Mouse (Mus musculus): ENCODE data around the gene Adar. TPM values are rescaled to one million over a fixed set of nuclear protein-coding genes. Genes with fewer than 3 reads are reported as not detected.

Adar gene
- polyA plus RNA-seq, 1 experiment from 2014 or later, result 14.9 TPM

DNA sequence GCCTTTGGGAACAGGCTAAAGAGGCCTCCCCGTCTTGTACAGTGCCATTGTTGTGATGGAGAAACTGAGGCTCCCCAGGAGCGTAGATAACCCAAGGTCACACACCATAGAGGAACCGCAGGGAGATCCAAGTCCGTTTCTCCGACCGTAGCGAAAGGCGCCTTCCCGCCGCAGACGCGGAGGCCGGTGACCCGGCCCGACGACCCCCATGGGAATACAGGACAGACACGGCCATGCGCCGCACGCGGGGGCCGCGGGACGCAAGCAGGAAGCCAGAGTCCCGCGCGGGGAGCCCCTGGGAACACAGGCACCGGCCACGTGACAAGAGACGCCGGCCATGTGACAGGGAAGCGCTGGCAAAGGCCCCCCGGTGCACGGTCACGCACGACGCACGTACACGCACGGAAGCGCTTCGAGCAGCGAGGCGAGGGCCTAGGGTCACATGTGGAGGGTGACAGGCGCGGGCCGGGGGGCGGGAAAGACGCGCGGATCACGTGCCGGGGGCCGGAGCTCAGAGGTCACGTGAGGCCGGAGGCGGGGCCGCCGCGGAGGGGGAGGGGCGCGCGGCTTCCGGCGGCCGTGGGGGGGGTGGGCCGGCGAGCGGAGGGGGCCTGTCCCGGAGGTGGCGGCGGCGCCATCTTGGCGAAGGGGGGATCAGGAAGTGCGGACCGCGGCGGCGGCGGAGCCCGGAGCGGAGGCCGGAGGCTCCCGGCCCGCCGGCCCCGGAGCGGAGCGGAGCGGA lies 58.3 kb downstream of the Adar start, which contains the start of gene Ube2q1:
Gene Ube2q1, plus strand, starts transcription at position 649 of the 742 bp plus-strand sequence.
- H3K9ac ChIP-seq (replicated peaks; ENCODE audit: low read length), result peak within 1 kb of the TSS; percentile 99
- H3K9me3 ChIP-seq (replicated peaks; ENCODE audit: control insufficient read depth, low read length), result no peaks in the 10 kb centered on the region
- H3K36me3 ChIP-seq (replicated peaks; ENCODE audit: control insufficient read depth, insufficient read depth, low read depth, low read length), result peaks cover 4% of the 10 kb centered on the region
- H3K4me1 ChIP-seq (ENCODE audit: control insufficient read depth, insufficient read depth, low read length), result peaks cover 3% of the 10 kb centered on the region; the same call in 1 of the 2 replicates
- H3K4me2 ChIP-seq (ENCODE audit: low read depth, low read length), result peak within 1 kb of the TSS; percentile 89
- under 1% methylated on average over 69 of the region's 90 CpGs for WGBS
- no peaks in the 10 kb centered on the region for H3K27me3 ChIP-seq (ENCODE audit: control insufficient read depth, insufficient read depth, low read length)
- H3K4me3 ChIP-seq (ENCODE audit: low read depth, low read length), result peak within 1 kb of the TSS; percentile 99
- peak within 1 kb of the TSS; percentile 93 for H3K27ac ChIP-seq (replicated peaks; ENCODE audit: low read depth, low read length)
- ATAC-seq (replicated peaks; ENCODE audit: insufficient number of reproducible peaks, low FRiP score, low TSS enrichment, low read depth), result peak; percentile 92
- peak; percentile 93 for DNase-seq (ENCODE audit: low spot score)

DNA sequence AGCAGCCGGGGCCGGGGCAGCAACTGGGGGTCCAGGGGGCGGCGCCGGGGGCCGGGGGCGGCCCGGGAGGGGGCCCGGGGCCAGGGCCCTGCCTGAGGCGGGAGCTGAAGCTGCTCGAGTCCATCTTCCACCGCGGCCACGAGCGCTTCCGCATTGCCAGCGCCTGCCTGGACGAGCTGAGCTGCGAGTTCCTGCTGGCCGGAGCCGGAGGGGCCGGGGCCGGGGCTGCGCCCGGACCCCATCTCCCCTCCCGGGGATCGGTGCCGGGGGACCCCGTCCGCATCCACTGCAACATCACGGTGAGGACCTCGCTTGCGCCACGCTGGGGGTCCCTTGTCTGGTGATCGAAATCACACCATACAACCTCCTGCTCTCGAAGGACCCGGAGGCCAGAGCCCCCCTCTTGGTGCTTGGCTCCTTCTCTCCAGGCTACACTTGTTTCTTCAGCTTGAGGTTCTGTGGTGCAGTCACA lies 59.0 kb downstream of the Adar start:
- ATAC-seq (replicated peaks; ENCODE audit: insufficient number of reproducible peaks, low FRiP score, low TSS enrichment, low read depth), result peak; percentile 24
- Histone ChIP-seq H3K4me2 (ENCODE audit: low read depth, low read length) (peak overlapping the region; percentile 89), H3K27me3 (ENCODE audit: control insufficient read depth, insufficient read depth, low read length) (no peaks in the 10 kb centered on the region), H3K4me3 (ENCODE audit: low read depth, low read length) (peak overlapping the region; percentile 99), H3K36me3 (replicated peaks; ENCODE audit: control insufficient read depth, insufficient read depth, low read depth, low read length) (peaks cover 6% of the 10 kb centered on the region), H3K27ac (replicated peaks; ENCODE audit: low read depth, low read length) (peak overlapping the region; percentile 93), H3K9me3 (replicated peaks; ENCODE audit: control insufficient read depth, low read length) (no peaks in the 10 kb centered on the region), H3K4me1 (ENCODE audit: control insufficient read depth, insufficient read depth, low read length) (peaks cover 3% of the 10 kb centered on the region; the same call in 1 of the 2 replicates), H3K9ac (replicated peaks; ENCODE audit: low read length) (peak overlapping the region; percentile 99)
- under 1% methylated on average over 37 of the region's 37 CpGs for WGBS
- DNase-seq (ENCODE audit: low spot score), result no peak

DNA sequence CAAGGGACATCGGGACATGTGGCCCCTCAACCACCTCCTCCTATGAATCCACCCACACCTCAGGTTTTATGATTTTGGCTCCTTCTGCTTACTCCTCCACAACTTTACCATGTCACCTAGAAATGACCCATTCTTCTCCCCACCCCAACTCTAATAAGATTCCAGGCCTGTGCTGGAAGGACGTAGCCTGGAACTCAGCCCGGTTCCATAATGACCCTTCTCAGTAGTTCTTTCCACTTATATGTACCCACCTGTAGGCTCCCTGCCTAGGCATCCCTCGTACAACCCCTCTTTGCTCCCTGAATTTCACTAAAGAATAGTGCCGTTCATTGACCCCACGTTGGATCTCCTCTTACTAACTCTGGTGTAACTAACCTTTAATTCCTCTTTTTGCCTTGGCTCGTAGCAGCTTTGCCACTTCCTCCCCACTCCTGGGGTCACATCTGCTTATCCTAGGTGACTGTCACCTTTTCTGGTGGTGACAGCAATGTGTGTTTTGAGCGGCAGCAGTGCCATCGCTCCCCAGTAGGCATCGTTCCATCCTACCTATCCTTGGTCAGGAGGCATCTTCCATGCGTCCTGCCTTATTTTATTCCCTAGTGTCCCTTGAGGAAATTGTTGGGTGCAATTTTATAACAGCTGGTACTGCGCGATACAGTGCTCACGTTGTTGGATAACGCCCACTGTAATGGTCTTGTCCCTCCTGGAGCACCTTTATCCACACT lies 59.6 kb downstream of the Adar start:
- 51% methylated on average over 15 of the region's 15 CpGs for WGBS
- peak overlapping the region; percentile 89 for H3K4me2 ChIP-seq (ENCODE audit: low read depth, low read length)
- H3K36me3 ChIP-seq (replicated peaks; ENCODE audit: control insufficient read depth, insufficient read depth, low read depth, low read length), result peaks cover 6% of the 10 kb centered on the region
- peak overlapping the region; percentile 99 for H3K4me3 ChIP-seq (ENCODE audit: low read depth, low read length)
- H3K9ac ChIP-seq (replicated peaks; ENCODE audit: low read length), result peak overlapping the region; percentile 99
- H3K9me3 ChIP-seq (replicated peaks; ENCODE audit: control insufficient read depth, low read length), result no peaks in the 10 kb centered on the region
- H3K27me3 ChIP-seq (ENCODE audit: control insufficient read depth, insufficient read depth, low read length), result no peaks in the 10 kb centered on the region
- DNase-seq (ENCODE audit: low spot score) (no peak), ATAC-seq (replicated peaks; ENCODE audit: insufficient number of reproducible peaks, low FRiP score, low TSS enrichment, low read depth) (no peak)
- H3K4me1 ChIP-seq (ENCODE audit: control insufficient read depth, insufficient read depth, low read length), result peaks cover 3% of the 10 kb centered on the region; the same call in 1 of the 2 replicates
- H3K27ac ChIP-seq (replicated peaks; ENCODE audit: low read depth, low read length), result peak overlapping the region; percentile 93; the same call in 1 of the 2 replicates

DNA sequence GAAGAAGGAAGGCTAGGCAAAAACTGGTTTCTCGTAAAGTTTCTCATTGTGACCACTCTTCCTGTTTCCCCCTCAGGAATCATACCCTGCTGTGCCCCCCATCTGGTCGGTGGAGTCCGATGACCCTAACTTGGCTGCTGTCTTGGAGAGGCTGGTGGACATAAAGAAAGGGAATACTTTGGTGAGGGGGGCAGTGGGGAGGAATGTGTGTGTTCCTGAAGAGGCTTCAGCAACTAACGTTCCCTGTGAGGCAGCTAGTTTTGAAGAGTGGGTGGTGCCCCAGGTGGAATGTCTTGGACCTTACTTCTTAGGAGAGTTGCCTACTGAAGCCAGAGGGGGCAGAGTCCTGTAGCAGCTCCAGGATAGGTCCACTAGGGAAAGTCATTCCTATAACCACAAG lies 61.2 kb downstream of the Adar start:
- Histone ChIP-seq H3K4me2 (ENCODE audit: low read depth, low read length) (no peak overlapping the region), H3K4me3 (ENCODE audit: low read depth, low read length) (no peak overlapping the region), H3K9ac (replicated peaks; ENCODE audit: low read length) (no peak overlapping the region), H3K27me3 (ENCODE audit: control insufficient read depth, insufficient read depth, low read length) (no peaks in the 10 kb centered on the region), H3K9me3 (replicated peaks; ENCODE audit: control insufficient read depth, low read length) (no peaks in the 10 kb centered on the region), H3K27ac (replicated peaks; ENCODE audit: low read depth, low read length) (no peak overlapping the region), H3K4me1 (ENCODE audit: control insufficient read depth, insufficient read depth, low read length) (peaks cover 3% of the 10 kb centered on the region; the same call in 1 of the 2 replicates), H3K36me3 (replicated peaks; ENCODE audit: control insufficient read depth, insufficient read depth, low read depth, low read length) (peaks cover 15% of the 10 kb centered on the region)
- DNase-seq (ENCODE audit: low spot score) (no peak), ATAC-seq (replicated peaks; ENCODE audit: insufficient number of reproducible peaks, low FRiP score, low TSS enrichment, low read depth) (no peak)
- 84% methylated on average over 4 of the region's 4 CpGs for WGBS

DNA sequence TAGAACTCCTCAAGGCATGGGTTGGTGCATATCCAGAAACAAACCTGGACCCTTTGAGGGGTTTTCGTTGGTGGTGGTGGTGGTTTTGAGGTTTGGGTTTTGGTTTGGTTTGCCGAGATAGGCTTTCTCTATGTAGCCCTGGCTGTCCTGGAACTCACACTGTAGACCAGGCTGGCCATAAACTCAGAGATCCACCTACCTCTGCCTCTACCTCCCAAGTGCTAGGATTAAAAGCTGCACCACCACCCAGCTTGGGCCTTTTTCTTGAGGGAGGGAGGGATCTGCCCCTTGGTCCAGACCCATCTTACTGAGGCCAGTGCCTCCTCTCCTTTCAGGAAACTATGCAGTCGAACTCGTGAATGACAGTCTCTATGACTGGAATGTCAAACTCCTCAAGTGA lies 65.3 kb downstream of the Adar start:
- no peaks in the 10 kb centered on the region for H3K9me3 ChIP-seq (replicated peaks; ENCODE audit: control insufficient read depth, low read length)
- H3K9ac ChIP-seq (replicated peaks; ENCODE audit: low read length), result no peak overlapping the region
- DNase-seq (ENCODE audit: low spot score), result no peak
- peaks cover 28% of the 10 kb centered on the region for H3K36me3 ChIP-seq (replicated peaks; ENCODE audit: control insufficient read depth, insufficient read depth, low read depth, low read length)
- H3K4me2 ChIP-seq (ENCODE audit: low read depth, low read length), result no peak overlapping the region
- ATAC-seq (replicated peaks; ENCODE audit: insufficient number of reproducible peaks, low FRiP score, low TSS enrichment, low read depth), result no peak
- WGBS, result 86% methylated on average over 4 of the region's 4 CpGs
- H3K27ac ChIP-seq (replicated peaks; ENCODE audit: low read depth, low read length), result no peak overlapping the region
- no peaks in the 10 kb centered on the region for H3K27me3 ChIP-seq (ENCODE audit: control insufficient read depth, insufficient read depth, low read length)
- no peaks in the 10 kb centered on the region for H3K4me1 ChIP-seq (ENCODE audit: control insufficient read depth, insufficient read depth, low read length)
- no peak overlapping the region for H3K4me3 ChIP-seq (ENCODE audit: low read depth, low read length)

DNA sequence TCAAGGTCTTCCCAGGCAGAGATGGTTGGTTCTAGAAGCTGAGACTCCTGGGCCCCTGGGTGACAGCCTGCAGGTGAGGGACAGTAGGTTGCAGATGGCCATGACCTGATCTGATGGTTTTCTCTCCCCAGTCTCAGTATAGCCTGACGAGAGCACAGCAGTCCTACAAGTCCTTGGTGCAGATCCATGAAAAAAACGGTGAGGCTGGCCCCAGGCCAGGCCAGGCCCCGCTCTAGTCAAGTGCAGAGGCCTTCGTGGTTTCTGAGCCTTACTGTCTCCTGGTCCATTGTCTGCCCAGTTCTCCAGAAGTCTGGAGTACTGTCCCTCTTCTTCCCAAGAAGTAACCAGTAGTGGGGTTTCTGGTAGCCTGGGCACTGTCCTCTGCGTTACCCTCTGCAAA lies 66.8 kb downstream of the Adar start:
- no peaks in the 10 kb centered on the region for H3K27me3 ChIP-seq (ENCODE audit: control insufficient read depth, insufficient read depth, low read length)
- DNase-seq (ENCODE audit: low spot score) (no peak), ATAC-seq (replicated peaks; ENCODE audit: insufficient number of reproducible peaks, low FRiP score, low TSS enrichment, low read depth) (no peak)
- no peak overlapping the region for H3K27ac ChIP-seq (replicated peaks; ENCODE audit: low read depth, low read length)
- no peak overlapping the region for H3K4me3 ChIP-seq (ENCODE audit: low read depth, low read length)
- H3K9ac ChIP-seq (replicated peaks; ENCODE audit: low read length), result no peak overlapping the region
- peaks cover 24% of the 10 kb centered on the region for H3K36me3 ChIP-seq (replicated peaks; ENCODE audit: control insufficient read depth, insufficient read depth, low read depth, low read length)
- H3K9me3 ChIP-seq (replicated peaks; ENCODE audit: control insufficient read depth, low read length), result no peaks in the 10 kb centered on the region
- H3K4me1 ChIP-seq (ENCODE audit: control insufficient read depth, insufficient read depth, low read length), result no peaks in the 10 kb centered on the region
- 93% methylated on average over 5 of the region's 5 CpGs for WGBS
- no peak overlapping the region for H3K4me2 ChIP-seq (ENCODE audit: low read depth, low read length)

DNA sequence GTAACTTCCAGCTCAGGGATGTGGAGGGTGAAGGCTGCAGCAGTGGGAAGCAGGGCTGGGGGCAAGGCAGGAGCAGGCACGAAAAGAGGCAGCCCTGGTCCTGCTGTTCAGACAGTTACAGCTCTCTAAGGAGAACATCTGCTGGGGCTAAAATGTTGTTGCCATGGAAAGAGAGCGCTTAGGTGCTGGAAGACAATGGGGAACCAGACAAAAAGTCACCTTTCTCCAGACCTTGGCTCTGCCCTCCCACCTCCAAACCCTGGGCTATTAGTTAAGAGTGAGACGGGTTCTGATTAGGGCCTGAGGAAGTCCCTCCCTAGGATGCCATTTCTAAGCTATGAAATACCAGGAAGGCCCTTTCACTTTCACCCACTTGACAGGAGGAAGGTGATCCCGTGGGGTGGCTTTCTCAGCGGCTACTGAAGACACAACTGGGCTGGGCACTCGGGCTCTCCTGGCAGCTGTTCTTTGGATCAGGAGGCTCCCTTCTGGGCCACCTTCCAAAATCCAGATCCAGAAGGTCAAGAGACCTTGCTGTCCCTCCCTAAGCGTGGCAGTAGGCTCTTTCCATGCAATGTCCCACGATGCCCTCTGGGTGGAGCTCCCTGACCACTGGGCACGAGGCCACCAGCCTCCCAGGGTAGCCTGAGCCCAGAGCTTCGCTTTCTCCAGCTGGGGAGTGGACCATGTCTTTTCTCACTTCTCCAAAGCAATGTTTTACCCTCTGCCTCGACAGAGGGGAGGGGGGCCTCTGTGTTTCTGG lies 70.3 kb downstream of the Adar start:
- H3K9me3 ChIP-seq (replicated peaks; ENCODE audit: control insufficient read depth, low read length), result no peaks in the 10 kb centered on the region
- 29% methylated on average over 11 of the region's 11 CpGs for WGBS
- 0 out of 2 replicates have a peak, but pooled peaks have one; percentile 5 for ATAC-seq (replicated peaks; ENCODE audit: insufficient number of reproducible peaks, low FRiP score, low TSS enrichment, low read depth)
- H3K27ac ChIP-seq (replicated peaks; ENCODE audit: low read depth, low read length), result no peak overlapping the region
- H3K9ac ChIP-seq (replicated peaks; ENCODE audit: low read length), result no peak overlapping the region
- no peak overlapping the region for H3K4me2 ChIP-seq (ENCODE audit: low read depth, low read length)
- H3K4me1 ChIP-seq (ENCODE audit: control insufficient read depth, insufficient read depth, low read length), result no peaks in the 10 kb centered on the region
- H3K4me3 ChIP-seq (ENCODE audit: low read depth, low read length), result no peak overlapping the region
- peaks cover 17% of the 10 kb centered on the region for H3K36me3 ChIP-seq (replicated peaks; ENCODE audit: control insufficient read depth, insufficient read depth, low read depth, low read length)
- H3K27me3 ChIP-seq (ENCODE audit: control insufficient read depth, insufficient read depth, low read length), result no peaks in the 10 kb centered on the region
- peak; percentile 66 for DNase-seq (ENCODE audit: low spot score)
